Mouse (Mus musculus): ENCODE measurements at regions not wholly inside any gene's neighbourhood (a gene's known extent, or its start where the extent isn't known, plus 50 kb on each side); places are given as distances from the start of the nearest gene placed in this dataset.

GRCm38 (mm10) chr1:184320521-184321177, 286.5 kb upstream of the 1700056E22Rik start:
- TF ChIP-seq POLR2A (IDR thresholded peaks at IDR 0.05; ENCODE audit: extremely low read depth, insufficient read depth, low read length) (no peak), CTCF (IDR thresholded peaks at IDR 0.05; ENCODE audit: extremely low read depth, insufficient read depth, low read length) (no peak)

Data from cortical plate, adult 2 months (tissue).